Mouse (Mus musculus): ENCODE measurements around the gene Mki67.

DNA sequence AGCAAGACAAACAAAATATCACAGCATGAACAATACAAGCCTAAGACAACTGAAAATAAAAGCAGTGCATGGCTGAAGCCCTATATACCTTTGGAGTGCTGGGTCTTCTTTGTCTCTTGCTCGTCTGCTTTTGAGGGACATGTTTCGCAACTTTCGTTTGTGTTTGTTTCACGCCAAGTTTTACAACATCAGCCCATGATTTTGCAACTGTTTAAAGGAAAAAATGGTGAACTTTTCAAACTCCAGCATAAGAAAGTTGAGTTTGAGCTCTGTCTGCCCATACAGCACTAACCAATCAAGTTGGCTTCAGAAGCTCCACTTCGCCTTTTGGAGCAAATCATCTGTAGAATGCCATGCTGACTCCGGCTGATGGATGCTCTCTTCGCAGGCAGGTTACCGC lies 11.9 kb downstream of the Mki67 start:
- TF ChIP-seq GATA1 (IDR thresholded peaks at IDR 0.05; ENCODE audit: borderline replicate concordance, low read length), result no peak
- no peak for TF ChIP-seq FLI1 (IDR thresholded peaks at IDR 0.05; ENCODE audit: low read length)
